Mouse (Mus musculus) lung, postnatal 10 days (tissue): ENCODE data around the gene Ksr1.
"Not testable (repeated sequence)": the region's sequence is repeated elsewhere in the genome, so short reads cannot be mapped to it uniquely, and the experiment has no call there.

Source experiments
- DNase-seq: peaks from one replicate; pipeline ENCODE4 v3.0.0; 2021

The Ksr1 gene

DNA sequence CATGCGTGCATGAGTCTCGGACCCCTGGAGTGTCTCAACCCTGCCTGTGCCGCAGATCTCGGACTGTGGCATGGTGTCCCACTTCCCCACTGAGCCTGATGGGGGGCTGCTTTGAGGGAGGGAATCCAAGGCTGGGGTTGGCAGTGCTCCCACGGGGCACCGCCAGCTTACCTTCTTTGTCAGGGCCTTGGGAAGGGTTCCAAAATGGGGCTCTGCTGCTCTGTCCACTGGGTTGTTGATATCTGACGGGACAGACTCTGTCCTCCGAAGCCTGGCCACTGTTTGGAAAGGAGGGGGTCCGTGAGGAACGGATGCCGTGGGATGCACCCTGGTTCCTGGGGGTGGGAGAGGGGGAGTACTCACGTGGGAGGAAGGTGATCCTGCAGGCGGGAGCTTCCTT, 109.9 kb downstream of the Ksr1 start:
- no peak for DNase-seq

DNA sequence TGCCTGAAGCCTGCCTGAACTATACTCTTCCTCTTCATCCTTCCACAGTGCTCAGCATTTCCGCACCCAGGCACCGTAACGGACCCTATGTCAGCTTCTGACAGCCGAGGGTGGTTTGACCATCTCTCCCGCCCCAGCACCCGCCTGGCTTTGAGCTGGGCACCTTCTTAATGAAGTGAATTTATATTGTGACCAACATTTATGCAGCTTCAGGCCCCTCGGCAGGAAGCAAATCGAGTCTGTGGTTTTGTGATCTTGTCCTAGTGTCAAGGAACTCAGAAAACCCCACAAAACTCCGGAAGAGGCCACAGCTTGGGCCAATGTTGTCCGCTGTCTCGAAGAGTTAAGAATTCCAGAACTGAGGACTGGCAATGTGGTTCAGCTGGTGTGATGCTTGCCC, 112.6 kb downstream of the Ksr1 start:
- no peak for DNase-seq

DNA sequence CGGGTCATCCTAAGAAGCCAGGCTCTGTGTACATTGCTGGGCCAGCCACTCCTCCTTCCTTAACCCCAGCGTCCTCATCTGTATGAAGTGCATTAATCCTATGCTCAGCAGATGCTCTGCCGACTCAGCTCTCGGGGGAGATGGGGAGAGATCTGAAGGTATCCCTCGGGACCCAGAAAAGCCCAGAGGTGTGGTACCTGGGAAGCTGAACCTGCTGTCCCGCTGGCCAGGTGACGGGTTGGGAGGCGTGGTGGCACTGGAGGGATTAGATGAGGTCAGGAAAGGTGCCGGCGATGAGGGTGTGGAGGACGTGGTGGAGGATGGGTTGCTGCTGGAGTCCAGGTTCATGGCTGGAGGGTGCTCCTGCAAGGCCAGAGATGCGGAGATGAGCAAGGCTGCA, 113.2 kb downstream of the Ksr1 start:
- DNase-seq, result no peak

DNA sequence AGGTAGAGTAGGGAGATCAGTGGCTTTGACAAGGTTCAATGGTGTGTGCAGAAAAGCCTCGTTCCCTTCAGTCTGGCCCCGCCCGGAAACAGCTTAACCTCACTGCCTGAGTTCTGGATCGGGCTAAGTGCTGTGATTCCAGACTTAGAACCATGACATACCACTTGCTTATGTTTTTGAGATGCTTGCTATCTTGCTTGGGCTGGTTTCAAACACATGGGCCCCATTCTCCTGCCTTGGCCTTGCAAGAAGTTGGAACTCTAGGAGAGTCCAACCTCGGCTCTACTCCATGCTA, 114.8 kb downstream of the Ksr1 start:
- DNase-seq, result no peak

DNA sequence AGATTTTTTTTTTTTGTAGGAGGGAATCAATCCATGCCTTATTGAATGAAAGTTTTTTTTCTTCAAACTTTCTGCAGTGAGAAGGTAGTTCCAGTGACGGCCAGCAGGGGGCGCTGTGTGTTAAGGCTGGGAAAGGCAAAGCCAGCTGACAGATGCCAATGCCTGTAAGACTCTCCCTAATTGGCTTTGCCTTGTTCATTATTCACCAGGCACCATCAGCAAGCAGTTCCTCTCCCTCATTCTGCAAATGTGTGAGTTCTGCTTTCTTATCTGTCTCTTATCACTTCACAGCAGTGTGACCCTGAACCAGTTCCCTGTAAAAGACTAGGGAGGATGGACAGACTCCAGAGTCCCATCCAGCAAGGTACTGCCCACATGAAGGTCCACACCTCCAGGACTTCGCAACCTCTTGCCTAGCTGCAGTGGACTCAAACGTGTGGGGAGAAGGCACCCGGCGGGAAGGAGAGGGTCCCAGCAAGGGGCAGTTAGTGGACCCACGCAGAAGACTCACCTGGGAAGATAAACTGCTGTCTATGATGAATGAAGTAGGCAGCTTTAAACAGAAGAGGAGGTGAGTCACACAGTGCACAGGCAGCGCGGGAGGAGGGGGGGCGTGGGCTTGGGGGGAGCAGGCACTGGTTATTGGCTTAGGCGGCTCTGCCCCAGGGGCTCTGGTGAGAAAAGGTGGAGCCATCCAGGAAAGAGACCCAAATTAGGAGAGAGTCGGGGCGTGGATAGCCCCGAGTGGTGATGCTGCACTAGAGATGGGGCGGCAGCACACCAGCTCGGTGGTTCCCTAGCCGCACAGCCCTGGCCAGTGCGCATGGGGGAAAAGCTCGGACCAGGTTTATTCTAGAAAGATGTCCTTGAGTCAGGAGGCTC, 115.4 kb downstream of the Ksr1 start:
- DNase-seq, result peak; percentile 92

DNA sequence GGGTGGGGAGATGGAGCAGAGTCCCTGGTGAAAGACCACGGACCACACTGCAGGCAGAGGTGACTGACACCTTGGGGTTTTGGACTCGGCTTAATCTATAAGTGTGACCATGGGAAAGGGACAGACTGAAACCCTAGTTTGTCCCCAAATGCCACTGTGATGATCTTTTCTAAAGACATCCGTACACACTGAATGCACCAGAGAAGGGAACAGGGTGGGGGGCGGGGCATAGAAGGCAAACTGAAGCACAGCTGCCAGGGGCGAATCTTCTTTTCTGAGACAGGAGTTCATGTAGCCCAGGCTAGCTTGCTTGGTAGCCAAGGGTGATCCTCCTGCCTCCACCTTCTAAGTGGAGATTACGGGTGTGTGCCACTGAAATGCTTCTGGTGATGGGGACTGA, 122.5 kb downstream of the Ksr1 start:
- DNase-seq, result no peak

DNA sequence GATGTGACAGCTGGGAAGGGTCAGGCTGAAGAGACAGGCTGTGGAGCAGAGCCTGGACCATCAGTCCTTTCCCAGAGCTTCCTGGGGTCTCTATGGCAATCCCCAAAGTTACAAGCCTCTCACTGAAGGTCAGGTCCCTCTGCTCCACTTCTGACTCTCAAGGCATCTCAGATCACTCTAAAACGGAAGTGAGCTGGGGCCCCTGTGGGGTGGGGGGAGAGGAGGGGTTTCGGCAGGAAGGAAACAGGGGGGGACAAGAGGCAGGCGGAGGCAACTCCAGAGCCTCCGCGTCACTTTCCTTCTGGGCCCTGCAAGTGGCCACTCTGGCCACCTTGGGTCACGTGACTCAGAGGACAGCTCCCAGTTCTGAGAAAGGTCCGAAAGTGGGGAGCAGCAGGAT, 122.9 kb downstream of the Ksr1 start:
- DNase-seq, result peak; percentile 72

DNA sequence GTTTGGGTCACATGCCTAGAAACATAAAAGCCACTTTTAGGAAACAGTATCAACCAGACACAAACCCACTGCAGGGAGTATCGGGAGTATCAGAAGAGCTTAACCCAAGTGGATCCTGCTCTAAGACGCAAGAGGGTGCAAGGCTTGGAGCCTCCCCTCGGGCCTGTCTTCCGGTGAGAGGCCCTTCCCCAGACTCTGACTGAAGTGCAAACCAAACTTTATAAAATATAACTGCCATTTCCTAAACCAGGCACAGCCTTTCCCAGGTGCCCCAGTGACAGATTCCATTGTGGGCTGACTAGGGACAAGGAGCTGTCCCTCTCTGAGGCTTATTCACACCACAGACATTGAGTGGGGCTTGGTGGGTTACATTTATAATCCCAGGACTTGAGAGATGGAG, 123.4 kb downstream of the Ksr1 start:
- no peak for DNase-seq

DNA sequence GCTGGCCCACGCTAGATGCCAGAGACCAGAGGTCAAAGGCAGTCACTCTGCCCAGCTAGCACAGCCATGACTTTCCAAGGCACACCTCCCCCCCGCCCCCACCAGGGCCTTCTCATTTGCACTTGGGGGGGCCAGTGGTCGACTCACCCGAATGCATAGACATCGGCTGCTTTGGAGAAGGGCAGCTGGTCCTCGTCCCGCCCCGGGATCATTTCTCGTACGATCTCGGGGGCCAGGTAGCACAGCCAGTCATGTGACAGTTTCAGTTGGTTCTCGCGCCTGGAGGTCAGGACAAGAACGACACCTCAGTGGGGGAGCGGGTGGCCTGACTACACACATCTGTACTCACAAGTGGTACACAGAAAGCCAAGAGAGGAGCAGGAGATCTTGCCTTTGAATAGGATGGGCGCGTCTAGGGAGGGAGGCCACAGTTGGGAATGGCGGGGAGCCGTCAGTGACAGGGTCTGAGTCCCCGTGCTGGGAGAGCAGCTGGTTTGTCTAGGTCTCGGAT, 125.6 kb downstream of the Ksr1 start:
- no peak for DNase-seq

DNA sequence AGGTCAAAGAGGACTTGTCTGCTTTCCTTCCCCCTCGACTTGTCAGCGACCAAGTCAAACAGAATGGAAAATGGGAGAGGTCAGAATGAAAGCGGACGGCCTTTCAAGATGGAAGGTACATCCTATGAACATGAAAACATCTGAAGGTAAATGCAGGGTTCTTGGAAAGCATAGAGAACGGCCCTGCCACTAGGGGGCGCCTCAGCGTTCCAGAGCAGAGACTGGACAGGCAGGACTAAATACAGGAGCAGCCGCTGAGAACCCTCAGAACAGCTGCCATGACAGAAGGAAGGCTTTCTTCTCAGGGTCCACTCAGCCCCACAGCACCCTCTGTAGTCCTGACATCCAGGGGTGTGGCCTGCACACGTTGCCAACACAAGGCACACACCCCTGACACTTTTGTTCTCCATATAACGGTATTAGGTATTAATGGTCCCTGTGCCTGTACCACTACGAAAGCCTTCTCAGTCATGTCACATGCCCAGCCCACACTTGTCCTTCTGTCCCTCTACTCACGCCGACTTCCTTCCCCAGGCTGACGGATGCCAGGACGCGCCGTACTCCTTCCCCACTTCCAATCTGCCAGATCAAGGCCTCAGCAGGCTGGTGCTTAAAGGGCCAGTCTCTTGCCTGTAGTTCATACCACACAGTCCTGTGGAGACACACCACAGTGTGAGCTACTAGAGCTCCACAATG, 126.2 kb downstream of the Ksr1 start:
- DNase-seq, result peak; percentile 55

DNA sequence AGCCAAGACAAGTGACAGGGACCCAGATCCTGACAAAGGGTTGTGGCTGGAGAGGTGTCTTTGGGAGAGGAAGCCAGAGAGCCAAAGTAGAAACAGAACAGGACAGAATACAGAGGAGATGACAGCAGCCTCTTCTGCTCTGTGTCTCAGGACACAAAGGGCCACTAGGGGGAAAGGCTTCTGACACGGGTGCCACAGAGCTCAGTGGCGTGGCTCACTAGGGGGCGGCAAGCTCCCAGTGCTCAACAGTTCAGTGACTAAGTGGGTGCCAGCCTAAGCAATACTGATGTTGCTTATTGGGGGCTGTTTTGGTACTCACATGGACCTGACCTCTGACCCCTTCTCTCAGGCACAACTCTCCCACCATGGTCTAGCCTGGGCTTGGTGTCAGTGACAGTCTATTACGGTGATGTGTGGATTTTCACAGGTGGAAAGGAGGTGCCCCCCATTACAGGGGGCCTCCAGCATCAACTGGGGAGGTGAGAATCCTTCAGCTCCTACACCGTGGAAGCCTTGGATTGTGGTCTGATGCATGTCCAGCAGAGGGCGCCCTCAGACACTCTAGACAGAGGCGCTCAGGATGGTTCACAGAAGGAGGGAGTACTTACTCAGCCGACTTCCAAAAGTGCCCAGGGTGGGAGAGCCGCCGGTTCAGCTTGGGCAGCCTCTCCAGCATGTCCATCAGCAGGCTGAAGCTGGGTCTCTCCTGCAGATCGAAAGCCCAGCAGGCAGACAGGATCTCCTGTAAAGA, 127.1 kb downstream of the Ksr1 start:
- peak; percentile 86 for DNase-seq

DNA sequence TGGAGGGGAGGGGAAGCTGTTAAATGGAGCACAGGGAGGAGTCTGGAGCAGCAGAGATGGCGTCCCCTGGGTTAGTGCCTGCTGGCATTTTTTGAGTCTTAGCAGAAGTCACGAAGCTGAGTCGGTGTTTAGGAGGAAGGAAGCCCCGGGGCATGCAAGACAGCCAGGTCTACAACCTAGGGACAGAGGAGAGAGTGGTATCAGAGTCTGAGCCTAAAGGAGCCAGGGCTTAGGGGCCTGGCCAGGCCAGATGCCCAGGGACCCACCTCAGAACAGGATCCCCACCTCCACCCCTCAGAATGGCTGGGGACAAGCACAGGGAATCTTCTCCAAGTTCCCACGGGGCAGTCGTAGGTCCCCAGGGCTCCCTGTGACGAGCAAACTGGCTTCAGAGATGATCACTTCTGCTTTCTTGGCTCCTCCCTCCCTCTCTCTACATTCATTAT, 129.0 kb downstream of the Ksr1 start:
- DNase-seq, result no peak

DNA sequence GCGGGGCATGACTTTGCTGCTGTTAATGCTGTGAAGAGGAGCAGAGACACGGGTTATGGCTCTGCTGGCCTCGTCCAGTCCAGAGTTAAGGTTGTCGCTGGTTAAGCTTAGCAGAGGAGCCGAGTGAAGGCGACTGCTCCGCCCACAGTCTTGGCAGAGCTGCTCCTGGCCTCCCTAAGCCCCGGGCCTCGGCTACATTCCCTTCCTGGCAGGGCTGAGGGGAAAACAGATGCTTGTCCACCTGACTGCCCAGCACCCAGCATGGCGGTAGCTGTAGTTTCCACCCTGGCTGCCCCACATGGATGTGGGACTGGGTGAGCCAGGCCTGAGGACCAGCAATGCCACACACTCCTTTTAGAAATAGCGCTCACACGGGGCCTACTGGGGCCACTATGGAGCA, 130.0 kb downstream of the Ksr1 start:
- DNase-seq, result no peak

DNA sequence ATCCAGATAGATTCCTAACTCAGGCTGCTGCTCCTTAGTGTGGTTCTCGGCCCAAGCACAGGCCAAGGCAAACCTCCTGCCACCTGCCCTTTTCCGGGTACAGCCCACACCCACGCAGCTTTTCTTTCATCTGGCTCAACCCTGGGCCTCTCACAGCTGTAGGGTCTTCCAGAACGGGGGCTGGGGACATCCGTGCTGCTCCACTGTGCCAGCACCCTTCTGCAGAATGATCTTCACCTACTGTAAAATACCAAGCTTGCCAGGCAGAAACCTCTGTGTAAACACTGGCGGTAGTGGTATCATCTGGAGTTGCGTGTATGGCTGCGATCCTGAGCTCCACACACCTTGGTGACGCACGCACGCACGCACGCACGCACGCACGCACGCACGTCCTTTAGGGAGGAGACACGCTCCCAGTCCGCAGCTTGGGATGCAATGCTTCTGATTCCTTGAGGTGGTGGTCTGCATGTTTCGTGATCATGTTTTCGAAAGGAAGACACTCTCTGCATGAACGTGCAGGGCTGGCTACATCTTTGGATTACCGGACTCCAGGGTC, 130.5 kb downstream of the Ksr1 start:
- DNase-seq, result no peak

DNA sequence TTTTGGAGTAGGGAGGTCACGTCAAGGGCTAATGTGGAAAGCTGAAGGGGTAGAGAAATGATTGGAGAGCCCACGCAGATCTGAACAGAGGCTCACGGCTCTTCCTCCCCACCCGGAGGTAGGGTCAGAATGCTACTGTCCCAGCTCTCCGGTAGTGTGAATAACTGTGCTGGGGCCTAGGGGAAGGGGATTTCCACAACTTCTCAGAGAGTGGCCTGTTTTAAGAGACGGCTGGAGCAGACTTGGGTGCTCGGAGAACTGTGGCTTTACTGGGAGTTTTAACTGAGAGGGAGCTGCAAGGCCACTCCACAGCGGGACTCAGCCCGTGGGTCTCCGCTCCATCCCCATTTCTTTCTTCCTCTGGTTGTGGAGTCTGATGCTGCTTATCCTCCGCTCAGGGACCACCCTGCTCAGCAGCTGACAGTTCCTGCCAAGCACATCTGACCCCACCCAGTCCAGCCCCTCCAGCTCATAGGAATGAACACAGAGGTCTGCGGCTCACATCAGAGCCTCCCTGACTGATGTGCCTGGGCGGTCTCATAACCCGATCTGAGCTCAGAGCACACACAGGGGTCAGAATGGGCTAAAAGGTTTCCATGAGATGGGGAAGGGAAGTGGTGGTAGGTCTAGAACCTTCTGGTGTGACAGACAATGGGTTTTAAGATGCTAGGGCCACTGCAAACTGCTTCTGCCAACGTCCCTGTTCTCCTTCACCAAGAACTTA, 131.4 kb downstream of the Ksr1 start:
- DNase-seq, result no peak

DNA sequence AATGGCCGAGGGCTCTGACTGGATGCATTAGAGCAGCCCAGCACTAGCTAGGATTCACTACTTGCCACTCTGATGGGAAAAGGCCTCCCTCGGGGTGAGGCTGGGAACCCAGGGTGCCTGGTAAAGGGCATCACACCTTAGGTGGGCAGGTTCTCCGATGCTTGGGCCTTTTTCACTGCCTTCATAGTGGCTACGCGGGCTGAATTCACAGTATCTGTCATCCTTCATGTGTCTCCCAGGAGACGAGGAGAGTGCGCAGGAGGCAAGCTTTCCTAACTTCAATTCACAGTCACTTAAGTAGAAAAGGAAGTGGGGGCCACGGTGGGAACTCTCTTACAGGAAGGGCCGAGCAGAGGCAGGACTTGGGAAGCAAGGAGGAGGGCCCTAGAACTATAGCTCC, 132.4 kb downstream of the Ksr1 start:
- DNase-seq, result no peak

DNA sequence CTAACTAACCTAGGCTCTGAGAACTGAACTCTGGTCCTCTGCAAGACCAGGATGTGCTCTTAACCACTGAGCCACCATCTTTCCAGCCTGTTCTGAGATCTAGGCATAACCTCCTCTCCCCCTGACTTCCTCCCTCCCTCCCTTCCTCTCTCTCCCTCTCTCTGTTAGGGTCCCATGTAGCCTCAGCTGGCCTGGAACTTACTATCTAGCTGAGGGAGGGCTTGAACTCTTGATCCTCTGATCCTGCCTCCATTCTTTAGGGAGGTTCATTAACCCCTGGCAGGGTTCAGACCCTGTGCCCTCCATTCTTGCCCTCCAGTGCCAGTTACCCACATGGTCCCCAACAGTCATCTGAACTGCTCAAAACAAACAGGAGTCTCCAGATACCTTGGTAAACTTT, 133.2 kb downstream of the Ksr1 start:
- no peak for DNase-seq

DNA sequence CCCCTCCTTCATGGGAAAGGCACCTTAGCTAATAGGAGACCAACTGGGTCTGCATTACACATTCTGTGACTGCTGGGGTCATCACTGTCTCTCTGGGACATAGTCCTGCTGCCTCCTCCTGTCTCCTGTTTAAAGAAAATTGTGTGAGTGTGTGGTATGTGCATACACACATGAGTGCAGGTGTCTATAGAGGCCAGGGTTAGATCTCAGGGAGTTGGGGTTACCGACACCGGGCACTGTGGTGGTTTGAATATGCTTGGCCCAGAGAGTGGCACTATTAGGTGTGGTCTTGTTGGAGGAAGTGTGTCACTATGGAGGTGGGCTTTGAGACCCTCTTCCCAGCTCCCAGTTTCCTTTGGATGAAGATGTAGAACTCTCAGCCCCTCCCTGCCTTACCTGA, 133.7 kb downstream of the Ksr1 start:
- DNase-seq, result no peak

DNA sequence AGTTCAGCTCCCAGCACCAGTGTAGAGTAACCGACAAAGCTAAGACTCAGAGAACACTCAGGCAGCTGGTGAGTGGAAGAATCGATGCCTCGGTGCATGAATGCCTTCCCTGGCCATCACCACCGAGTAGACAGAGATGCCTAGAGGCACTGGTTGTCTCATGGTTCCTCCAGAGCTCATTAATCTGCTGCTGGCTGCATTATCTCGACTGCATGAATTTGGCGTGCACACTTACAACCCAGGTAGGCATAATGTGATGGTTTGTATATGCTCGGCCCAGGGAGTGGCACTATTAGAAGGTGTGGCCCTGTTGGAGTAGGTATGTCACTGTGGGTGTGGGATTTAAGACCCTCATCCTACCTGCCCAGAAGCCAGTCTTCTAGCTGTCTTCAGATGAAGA, 137.3 kb downstream of the Ksr1 start:
- no peak for DNase-seq

DNA sequence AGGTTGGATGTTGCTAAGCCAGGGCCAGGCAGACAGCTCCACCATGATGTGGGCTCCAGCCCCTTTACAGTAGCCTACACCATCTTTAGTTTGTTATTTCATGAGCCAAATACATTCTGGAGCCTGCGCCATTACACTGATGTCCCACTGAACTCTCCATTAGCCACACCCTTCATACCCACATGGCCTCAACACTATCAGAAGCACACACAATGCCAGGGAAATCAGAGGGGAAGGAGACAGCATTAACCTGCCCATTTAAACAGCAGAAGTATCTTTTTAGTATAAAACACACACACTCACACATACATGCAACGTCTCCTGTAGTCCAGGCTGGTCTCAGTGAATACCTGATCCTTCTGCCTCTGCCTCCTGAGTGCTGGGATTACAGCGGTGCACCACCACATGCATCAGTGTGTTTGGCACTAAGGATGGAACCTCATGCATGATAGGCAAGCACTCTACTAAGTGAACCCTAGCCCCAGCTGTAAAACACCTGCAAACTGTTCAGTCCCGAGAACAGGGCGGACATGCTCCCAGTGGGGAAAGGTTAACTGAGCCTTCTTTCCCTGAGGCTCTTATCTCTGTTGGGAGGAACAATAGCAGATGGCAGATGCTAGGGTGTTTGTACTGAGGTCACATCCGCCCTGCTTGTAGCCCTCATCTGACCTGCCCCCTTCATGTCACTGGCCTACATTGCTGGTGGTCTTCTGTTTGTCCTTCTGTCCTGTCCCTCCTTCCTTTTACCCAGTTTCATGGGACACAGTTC, 138.0 kb downstream of the Ksr1 start:
- no peak for DNase-seq

DNA sequence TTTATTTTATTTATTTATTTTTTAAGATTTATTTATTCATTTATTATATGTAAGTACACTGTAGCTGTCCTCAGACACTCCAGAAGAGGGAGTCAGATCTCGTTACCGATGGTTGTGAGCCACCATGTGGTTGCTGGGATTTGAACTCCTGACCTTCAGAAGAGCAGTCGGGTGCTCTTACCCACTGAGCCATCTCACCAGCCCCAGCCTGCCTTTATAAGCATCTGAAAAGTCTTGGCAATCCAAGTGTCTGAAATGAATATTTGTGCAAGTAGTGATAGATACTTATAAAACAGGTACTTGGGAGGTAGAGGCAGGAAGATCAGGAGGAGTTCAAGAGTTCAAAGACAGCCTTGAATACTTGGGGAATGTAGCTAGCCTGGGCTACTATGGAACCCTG, 138.9 kb downstream of the Ksr1 start:
- DNase-seq, result not testable (repeated sequence)

DNA sequence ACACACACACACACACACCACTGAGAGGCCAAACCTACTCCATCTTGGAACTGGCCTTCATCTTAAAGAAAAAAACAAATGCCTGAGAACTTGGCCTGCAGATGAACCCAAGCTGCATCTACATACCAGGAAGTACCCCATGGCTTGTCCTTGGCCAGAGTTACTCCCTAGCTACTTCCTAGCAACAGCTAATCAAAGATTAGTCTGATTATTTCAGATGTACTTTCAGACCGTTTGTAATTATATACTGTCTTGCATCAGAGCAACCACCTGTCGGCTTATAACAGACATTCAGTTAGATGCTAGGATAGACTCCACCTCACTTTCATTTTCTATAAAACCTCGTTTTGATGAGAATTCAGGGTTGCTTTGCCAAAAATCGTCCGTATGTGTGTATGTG, 139.8 kb downstream of the Ksr1 start:
- DNase-seq, result no peak
